Mouse (Mus musculus): ENCODE results near the gene Pms1.
"Not testable (repeated sequence)": the region's sequence is repeated elsewhere in the genome, so short reads cannot be mapped to it uniquely, and the experiment has no call there.

Pms1 gene

DNA sequence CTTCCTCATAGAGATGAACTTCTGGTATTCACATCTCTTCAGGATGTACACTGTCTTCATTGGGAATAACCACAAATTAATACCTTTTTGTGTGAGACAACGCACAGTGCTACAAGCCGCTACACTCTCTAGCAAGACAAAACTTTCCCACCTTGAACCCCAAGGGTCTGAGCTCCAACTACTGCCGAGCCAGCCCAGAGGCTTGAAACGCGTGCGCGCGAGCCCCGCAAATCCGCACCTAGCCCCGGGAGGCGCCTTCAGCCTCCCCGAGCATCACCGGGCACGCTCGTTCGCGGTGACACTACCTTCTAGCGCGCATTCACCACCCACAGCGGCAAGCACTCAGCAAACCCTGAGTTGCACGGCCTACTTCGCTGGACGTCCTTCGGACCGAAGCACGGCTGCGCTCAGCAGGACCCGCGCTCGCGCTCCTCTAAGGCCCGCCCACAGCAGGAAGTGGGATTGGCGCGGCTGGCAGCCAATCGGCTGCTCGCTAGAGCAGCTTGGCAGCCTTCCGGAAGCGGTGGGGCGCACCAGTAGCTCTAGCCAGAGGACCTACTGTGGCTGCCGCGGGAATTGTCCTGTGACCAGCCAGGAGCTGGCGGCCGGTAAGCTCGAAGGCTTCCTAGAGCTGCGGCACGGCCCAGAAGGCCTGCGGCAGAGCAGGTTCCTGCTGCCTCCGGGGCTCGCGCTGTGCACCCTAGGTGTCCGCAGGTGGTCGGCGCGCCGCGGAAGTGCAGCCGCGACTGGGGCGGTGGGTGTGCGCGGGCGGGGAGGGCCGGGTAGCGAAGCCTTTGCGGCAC, at the start of gene Pms1, which contains the start of the genes Ormdl1 and Gm28778:
Pms1 (minus strand) TSS at position 438 of the 803 bp plus-strand sequence.
Ormdl1 (plus strand) TSS at position 515 of the 803 bp plus-strand sequence.
Gm28778 (plus strand) TSS at position 531 of the 803 bp plus-strand sequence.
- peak; percentile 98 for DNase-seq (ENCODE audit: low read depth)

DNA sequence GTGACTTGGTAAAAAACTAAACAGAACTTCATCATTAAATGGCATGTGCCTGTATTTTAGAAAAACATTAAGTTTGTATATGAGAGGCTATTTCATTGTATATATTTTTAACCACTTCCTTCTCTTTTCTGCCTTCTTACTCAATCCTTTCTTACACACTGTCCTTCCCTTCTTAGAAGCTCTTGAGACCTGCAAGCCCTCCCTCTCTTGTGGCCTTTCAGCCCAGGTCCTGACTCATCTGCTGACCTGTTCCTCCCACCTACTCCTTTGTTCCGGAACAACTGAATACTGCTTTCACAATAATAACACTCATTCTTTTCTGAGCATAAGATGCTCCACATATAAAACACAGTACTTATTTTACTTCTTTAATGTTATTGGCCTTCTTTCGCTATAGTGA, 44.3 kb upstream of the Pms1 start:
- DNase-seq (ENCODE audit: low read depth) = no peak

DNA sequence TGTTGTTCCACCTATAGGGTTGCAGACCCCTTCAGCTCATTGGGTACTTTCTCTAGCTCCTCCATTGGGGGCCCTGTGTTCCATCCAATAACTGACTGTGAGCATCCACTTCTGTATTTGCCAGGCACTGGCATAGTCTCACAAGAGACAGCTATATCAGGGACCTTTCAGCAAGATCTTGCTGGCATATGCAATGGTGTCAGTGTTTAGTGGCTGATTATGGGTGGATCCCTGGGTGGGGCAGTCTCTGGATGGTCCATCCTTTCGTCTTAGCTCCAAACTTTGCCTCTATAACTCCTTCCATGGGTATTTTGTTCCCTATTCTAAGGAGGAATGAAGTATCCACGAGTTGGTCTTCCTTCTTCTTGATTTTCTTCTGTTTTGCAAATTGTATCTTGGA, 40.6 kb upstream of the Pms1 start:
- not testable (repeated sequence) for DNase-seq (ENCODE audit: low read depth)

DNA sequence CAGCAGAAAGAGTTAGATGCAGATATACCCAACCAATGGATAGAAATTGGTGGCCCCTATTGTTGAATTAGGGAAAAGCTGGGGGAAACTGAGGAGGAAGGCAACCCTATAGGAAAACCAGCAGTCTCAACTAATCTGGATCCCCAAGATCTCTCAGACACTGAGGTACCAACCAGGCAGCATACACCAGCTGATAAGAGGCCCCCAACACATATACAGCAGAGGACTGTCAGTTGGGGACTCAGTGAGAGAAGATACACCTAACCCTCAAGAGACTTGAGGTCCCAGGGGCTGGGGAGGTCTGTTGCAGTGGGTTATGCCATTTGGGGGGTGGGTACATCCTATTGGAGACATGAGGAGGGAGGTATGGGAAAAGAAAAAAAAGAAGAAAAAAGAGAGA, 38.6 kb upstream of the Pms1 start:
- no peak for DNase-seq (ENCODE audit: low read depth)

DNA sequence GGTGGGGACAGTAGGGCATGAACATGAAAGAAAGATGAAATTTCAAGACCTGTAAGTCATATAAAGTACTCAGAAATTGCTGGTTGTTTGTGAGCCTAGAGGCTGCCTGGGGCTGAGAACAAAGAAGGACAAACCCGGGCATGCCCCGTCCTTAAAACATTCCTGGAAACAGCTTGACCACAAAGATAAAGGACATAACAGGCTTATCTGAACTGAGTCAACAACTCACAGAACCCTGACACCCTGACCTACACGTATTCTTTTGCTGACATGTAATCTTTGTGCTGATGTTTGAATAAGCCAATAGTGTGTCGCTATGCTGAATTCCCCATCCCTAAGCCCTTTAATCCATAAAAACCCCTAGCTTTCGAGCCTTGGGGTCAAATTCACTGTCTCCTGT, 36.7 kb upstream of the Pms1 start:
- not testable (repeated sequence) for DNase-seq (ENCODE audit: low read depth)

DNA sequence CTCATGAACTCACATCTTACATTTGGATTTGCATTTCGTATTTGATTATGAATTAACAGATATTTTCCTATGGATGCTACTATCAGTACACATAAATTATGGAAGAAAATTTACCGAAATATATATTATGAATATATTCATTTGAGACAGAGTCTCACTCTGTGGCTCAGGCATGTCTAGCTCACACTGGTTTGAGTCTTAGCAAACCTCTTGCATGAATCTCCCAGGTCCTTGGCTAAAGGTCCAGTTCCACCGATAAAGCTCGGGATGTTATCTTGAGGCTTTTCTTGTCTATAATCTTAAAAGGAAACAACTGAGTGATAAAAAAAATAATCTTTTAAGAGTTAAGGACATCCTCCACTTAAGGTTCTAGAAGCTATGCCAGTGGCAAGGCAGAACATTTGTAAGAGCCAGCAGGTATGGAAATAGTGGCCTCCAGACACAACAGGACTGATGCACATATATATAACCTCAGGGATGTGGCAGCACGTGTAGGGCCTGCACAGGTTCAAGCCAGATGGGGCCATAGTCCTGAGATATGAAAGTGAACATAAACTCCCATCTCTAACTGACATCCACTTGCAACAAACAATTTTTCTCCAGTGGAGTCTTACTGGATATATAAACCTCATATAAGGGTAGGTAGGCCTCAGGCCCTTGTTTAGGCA, 28.1 kb upstream of the Pms1 start:
- DNase-seq (ENCODE audit: low read depth) = no peak

DNA sequence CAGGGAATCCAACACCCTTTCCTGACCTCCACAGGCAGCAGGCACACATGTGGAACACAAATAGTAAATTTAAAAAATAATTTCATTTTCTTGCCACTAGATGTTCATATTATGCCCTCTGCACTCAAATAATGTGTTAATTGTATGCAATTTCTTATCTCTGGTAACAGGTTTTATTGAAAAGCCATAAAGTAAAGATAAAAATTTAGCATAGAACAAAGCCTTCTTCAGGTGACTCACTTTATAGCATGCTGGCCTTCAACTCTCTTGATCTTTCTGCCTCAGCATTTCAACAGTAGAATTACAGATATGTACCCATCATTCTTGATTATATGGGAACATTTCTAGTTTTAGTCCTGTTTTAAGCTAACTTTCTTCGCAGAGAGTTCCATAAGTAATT, 27.5 kb upstream of the Pms1 start:
- DNase-seq (ENCODE audit: low read depth) = no peak

DNA sequence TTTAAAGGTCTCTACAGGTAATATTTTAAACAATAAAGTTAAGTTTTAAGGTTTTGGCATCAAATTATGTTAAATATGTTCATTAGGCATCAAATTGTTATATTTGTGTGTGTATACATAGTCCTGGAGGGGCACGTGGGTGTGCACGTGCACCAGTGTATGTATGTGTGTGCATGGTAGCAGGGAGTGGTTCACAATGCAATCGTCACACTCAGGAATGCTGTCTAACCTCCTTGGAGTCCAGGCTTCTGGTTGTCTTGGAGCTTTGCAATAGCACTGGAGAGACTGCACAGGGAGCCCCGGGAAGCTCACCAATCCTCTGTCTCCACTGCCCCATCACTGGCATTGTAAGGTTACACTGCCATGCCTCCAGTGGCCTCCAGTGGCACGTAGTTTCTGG, 26.4 kb upstream of the Pms1 start:
- DNase-seq (ENCODE audit: low read depth) = no peak

DNA sequence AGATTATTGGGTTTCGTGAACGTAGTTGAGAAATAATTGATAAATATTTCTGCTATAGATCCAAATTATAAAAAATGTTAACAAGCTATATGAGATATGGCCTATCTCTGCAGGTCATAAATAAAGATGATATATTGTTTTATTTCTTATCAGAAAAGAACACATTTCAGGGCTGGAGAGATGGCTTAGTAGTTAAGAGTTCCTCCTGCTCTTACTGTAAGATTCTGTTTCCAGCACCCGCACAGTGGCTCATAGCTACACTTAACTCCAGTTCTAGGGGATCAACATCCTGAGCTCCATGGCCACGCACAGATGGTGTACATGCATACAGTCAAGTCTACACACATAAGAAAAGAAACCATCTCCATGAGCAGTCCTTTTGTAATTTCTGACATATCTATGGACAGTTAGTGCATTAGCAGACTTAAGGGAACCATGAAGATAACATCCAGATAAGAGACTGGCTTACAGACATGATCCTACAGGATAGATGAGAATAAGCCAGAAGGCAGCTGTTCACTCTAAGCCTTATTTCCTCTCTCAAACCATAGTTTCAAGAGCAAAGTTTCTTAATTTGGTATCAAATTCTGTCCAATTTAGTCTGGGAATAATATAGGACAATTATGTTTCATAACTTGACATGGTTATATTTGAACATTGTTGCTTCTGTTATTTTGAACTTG, 25.0 kb upstream of the Pms1 start:
- no peak for DNase-seq (ENCODE audit: low read depth)

DNA sequence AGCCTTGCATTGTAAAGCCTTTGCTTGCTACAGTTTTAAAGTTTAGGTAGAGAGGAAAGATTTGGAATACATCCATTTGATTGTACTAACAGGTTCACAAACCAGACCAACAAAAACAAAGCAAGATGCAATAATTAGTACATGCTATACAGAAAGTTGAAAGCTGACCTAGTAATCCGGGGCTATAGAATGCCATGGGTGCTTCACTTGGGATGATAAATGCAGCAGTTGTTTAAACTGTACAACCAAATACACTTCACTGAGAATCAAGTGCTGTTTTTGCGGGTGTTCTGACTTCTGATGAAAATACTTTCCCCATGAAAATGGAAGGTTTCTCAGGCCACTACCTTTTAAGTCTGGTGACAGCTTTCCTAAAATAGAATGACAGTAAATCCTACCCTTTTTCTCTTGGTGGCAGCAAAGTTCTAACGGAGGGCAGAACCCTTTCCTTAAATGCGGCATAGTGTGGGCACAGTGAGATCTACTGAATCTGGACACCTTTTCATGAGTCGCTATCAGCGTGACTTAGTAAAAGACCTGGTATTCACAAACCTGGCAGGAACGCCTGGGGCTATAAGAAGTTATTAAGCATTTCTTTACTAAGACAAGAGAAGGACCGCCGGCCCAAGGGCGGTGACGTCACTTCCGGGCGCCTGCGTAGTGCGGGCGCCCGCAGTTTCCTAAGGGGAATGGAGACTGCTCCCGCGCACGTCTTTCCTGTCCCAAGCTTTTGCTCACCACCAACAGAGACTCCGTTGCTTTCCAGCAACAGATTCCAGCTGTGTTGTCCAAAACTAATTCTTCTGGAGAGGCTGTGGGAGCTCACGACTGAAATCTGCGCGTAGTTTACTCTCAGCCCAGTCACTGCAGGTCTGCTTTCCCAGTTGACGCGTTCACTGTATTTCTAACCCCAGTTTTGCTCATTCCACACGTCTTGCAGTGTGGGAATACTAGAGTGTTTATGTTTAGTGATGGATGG, 16.5 kb upstream of the Pms1 start, which contains the start of gene Osgepl1:
Osgepl1 (plus strand) TSS at position 636 of the 979 bp plus-strand sequence.
- peak; percentile 90 for DNase-seq (ENCODE audit: low read depth)

DNA sequence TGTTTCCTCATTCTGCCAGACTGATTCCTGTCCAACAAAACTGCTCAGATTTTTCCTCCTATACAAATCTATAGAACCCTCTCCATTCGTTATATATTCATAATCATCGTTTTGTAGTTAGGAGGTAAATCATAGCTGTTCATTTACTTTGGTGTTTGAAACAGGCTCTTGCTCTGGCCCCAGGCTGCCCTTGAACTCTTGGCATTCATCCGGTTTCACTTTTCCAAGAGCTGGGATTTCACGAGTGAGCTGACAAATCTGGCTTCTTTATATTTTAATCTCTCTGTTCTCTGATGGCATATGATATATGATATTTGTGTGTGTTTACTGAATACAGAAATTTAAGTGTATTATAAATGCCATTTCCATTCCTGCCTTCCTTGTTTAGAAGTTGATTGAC, 3.7 kb upstream of the Pms1 start:
- no peak for DNase-seq (ENCODE audit: low read depth)

DNA sequence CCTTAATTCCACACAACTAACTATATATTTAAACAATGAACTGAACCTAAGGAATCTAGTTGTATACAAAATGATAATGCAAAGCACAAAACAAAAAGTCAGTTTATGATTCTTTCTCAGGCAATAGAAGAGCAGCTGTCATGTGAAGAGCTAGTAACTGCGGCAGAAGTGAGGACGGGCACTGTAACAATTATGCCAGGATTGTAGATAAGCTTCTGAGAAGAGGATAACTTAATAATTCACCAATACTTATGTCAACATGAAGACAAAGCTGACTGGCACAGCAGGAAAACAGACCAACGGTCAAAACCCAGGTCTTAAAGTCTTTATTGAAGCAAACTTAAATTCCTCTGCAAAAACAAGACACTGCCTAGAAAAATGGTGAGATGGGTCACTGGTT, 5.6 kb downstream of the Pms1 start:
- DNase-seq (ENCODE audit: low read depth) = no peak

DNA sequence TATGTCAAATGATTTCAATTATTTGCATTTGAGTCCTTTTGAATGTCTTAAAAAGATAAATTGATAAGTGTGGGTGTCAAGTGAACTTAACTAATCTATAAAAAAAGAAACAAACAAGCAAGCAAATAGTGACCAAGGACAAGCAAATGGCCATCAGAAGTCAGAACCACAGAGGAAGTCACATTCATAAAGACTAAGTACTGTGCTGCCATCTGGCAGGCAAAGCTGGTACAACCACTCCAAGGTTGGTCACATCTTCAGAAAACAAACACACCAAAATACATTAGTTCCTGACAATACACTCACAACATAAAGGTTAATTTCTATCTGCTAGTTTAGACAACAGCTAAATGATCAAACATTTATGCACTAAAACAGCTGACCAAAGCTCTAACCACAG, 24.2 kb downstream of the Pms1 start:
- peak; percentile 63 for DNase-seq (ENCODE audit: low read depth)

DNA sequence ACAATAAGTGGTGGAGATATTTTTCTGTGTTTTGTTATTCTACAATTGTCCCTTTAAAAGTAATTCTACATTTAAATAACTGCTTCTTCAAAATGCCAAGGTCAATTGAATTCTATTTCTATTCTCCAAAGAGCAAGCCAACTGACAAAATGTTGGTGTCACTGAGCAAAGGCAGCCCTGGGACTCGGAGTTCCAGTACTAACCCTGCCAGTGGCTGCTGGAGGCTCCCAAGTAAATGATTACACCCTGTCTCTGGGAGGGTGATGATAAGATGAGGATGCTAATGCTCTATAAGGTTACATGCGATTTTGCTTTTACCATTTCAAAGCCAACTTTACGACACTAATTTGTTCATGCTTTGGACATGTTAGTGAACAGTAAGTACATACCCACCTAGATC, 26.9 kb downstream of the Pms1 start:
- DNase-seq (ENCODE audit: low read depth) = no peak

DNA sequence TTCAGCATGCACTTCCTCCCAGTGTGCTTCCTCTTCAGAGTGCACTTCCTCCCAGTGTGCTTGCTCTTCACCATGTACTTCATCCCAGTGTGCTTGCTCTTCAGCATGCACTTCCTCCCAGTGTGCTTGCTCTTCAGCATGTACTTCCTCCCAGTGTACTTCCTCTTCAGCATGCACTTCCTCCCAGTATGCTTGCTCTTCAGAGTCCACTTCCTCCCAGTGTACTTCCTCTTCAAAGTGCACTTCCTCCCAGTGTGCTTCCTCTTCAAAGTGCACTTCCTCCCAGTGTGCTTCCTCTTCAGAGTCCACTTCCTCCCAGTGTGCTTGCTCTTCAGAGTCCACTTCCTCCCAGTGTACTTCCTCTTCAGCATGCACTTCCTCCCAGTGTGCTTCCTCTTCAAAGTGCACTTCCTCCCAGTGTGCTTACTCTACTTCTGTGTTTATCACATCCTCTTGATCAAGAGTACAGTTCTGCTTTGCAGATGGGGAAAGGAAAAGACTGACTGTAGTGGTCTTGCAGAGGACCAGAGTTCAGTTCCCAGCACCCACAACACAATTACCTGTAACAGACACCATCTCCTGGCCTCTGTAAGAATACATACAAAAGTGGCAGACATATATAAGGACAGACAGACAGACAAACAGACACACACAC, 31.7 kb downstream of the Pms1 start:
- DNase-seq (ENCODE audit: low read depth) = not testable (repeated sequence)

DNA sequence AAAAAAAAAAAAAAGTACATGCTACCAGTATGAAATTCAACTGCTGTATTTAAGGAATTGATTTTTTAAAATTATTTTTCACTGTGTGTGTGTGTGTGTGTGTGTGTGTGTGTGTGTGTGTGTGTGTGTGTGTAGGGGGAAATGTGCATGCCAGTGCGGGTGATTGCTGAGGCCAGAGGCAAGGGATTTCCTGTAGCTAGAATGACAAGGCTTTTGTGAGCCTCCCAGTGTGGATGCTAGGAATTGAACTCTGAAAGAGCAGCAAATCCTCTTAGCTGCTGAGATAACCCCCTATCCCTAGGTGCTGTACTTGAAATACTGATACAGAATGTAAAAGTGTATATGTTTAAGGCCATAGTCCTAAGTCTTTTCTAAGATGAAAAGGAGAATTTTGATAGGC, 70.8 kb downstream of the Pms1 start:
- no peak for DNase-seq (ENCODE audit: low read depth)

DNA sequence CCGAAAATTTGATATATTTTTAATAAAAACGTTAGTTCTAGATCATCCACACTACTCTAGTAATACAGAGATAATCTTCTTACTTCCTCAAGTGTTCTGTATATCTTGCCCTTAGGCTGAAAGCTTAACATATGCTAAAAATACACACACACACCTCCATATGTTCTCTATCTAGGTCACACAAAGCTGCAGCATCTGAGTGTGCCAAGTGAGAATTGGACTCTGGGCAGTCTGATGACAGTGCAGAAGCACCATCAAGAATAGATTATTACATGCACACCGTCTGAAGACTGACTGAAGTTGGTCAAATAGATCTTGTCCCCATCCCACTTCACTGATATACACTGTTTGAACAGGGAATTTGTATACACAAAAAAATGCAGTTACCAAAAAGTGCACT, 71.2 kb downstream of the Pms1 start:
- no peak for DNase-seq (ENCODE audit: low read depth)

DNA sequence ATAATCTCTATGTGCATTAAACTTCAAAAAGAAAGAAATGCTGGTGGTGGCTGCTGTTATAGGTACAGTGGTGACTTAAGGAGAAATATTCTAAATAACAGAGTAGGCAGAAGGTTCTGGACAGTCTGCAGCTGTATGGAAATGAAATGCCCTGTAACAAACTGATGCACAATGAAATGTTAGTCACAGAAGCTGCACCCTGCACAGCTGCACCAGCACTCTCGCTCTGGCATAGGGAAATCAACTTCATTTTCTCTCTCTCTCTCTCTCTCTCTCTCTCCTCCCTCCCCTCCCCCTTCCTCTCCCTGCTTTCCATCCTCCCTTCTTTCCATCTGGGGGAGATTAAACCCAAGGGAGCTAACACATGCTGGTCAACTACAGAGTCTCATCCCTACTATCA, 72.0 kb downstream of the Pms1 start:
- no peak for DNase-seq (ENCODE audit: low read depth)

DNA sequence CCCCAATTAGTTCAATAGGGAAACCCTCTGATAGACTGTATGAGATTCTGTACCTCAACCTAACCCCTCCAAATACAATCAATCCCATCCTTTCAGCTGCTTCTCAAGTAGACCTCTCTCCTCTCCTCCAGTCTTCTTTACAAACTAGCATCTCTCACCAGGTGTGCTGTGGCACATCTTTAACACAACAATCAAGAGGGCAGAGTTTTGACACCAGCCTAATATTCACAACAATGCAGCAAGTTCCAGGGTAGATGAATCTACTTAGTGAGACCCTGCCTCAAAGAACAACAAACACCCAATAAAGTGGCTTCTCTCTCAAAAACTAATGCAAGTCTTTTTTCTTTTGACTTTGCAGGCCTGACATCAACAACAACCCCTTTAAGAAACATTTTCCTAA, 86.7 kb downstream of the Pms1 start:
- no peak for DNase-seq (ENCODE audit: low read depth)

DNA sequence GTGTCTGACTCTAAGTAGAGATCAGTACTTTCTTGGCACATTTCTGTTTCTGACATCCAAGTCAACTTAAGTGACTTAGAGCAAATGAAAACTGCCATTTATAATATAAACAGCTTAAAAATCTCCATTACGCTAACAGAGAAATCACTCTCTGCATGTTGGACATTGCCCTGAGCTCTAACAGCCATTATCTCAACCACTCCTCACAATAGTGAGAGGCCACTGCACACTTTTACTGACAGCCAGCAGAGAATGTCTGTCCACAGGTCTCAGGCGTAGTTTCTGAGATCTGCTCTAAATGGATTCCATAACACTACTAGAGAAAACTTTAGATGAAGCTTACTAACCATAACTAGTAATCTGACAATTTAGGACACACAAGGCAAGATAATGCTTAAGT, 92.9 kb downstream of the Pms1 start:
- DNase-seq (ENCODE audit: low read depth) = no peak

DNA sequence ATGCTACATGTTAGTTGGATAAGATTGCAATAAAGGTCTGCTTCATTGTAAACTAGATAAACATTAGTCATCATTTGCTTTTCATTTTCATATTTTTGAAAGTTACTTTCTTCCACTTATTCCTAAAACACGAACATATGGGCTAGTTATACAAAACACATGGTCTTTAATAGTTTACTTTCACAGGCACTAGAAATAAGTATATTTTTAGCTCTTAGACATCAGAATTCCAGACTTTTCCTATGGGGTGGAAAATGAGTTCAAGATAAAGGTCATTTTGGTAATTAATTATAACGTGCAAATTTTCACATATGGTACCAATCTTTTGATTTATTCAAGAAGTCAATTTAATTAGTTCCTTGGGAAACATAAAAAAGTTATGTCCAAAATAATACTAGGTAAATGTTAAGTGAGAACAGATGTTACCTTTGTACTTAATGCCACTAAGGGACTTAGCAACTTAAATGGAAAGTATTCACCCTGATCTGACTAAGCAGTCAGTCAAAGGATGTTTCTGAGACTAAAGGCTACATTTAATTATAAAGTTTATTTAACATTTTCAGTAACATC, 95.1 kb downstream of the Pms1 start:
- peak; percentile 20 for DNase-seq (ENCODE audit: low read depth)
